Mouse (Mus musculus): ENCODE results near the gene Gpr107. TPM values are rescaled to one million over a fixed set of nuclear protein-coding genes. Genes with fewer than 3 reads are reported as not detected.
"Not testable (repeated sequence)": the region's sequence is repeated elsewhere in the genome, so short reads cannot be mapped to it uniquely, and the experiment has no call there.

Gpr107 gene
- polyA plus RNA-seq, 1 experiment from 2014 or later = 42.2 TPM

GRCm38 (mm10) chr2:31164841-31165455 lies 12.8 kb downstream of the Gpr107 start:
- 48% methylated on average over 5 of the region's 5 CpGs for WGBS

GRCm38 (mm10) chr2:31165529-31165928 lies 13.4 kb downstream of the Gpr107 start:
- Histone ChIP-seq H3K4me3 (replicated peaks; ENCODE audit: low read length) (no peak overlapping the region), H3K27ac (ENCODE audit: low read length) (no peak overlapping the region), H3K4me1 (replicated peaks; ENCODE audit: control insufficient read depth, insufficient read depth, low read length) (no peaks in the 10 kb centered on the region), H3K9ac (replicated peaks; ENCODE audit: low read depth, low read length) (no peak overlapping the region), H3K27me3 (replicated peaks; ENCODE audit: control insufficient read depth, insufficient read depth, low read length) (no peaks in the 10 kb centered on the region), H3K9me3 (ENCODE audit: control insufficient read depth, low read length) (no peaks in the 10 kb centered on the region), H3K36me3 (ENCODE audit: control insufficient read depth, insufficient read depth) (peaks cover 25% of the 10 kb centered on the region), H3K4me2 (ENCODE audit: low read length) (no peak overlapping the region)
- ATAC-seq = no peak
- 92% methylated on average over 4 of the region's 4 CpGs for WGBS

More at GRCm38 (mm10) chr2:31164841-31165455, 12.8 kb downstream of the Gpr107 start:
- H3K4me1 ChIP-seq (replicated peaks; ENCODE audit: control insufficient read depth, insufficient read depth, low read length) = no peaks in the 10 kb centered on the region
- H3K27ac ChIP-seq (ENCODE audit: low read length) = no peak overlapping the region
- no peaks in the 10 kb centered on the region for H3K27me3 ChIP-seq (replicated peaks; ENCODE audit: control insufficient read depth, insufficient read depth, low read length)
- ATAC-seq = no peak
- H3K4me2 ChIP-seq (ENCODE audit: low read length) = no peak overlapping the region
- H3K36me3 ChIP-seq (ENCODE audit: control insufficient read depth, insufficient read depth) = peaks cover 21% of the 10 kb centered on the region
- no peaks in the 10 kb centered on the region for H3K9me3 ChIP-seq (ENCODE audit: control insufficient read depth, low read length)
- no peak overlapping the region for H3K9ac ChIP-seq (replicated peaks; ENCODE audit: low read depth, low read length)
- H3K4me3 ChIP-seq (replicated peaks; ENCODE audit: low read length) = no peak overlapping the region

GRCm38 (mm10) chr2:31167571-31167970 lies 15.5 kb downstream of the Gpr107 start:
- H3K36me3 ChIP-seq (ENCODE audit: control insufficient read depth, insufficient read depth) = peaks cover 37% of the 10 kb centered on the region
- not testable (repeated sequence) for H3K27me3 ChIP-seq (replicated peaks; ENCODE audit: control insufficient read depth, insufficient read depth, low read length); H3K9ac ChIP-seq (replicated peaks; ENCODE audit: low read depth, low read length); H3K4me3 ChIP-seq (replicated peaks; ENCODE audit: low read length); H3K9me3 ChIP-seq (ENCODE audit: control insufficient read depth, low read length); H3K27ac ChIP-seq (ENCODE audit: low read length); H3K4me2 ChIP-seq (ENCODE audit: low read length); H3K4me1 ChIP-seq (replicated peaks; ENCODE audit: control insufficient read depth, insufficient read depth, low read length); ATAC-seq
- 91% methylated on average over 2 of the region's 2 CpGs for WGBS

GRCm38 (mm10) chr2:31169001-31169400 lies 16.9 kb downstream of the Gpr107 start:
- Histone ChIP-seq H3K36me3 (ENCODE audit: control insufficient read depth, insufficient read depth) (peaks cover 40% of the 10 kb centered on the region), H3K4me3 (replicated peaks; ENCODE audit: low read length) (no peak overlapping the region), H3K27me3 (replicated peaks; ENCODE audit: control insufficient read depth, insufficient read depth, low read length) (no peaks in the 10 kb centered on the region), H3K4me2 (ENCODE audit: low read length) (no peak overlapping the region), H3K9me3 (ENCODE audit: control insufficient read depth, low read length) (no peaks in the 10 kb centered on the region), H3K27ac (ENCODE audit: low read length) (no peak overlapping the region), H3K4me1 (replicated peaks; ENCODE audit: control insufficient read depth, insufficient read depth, low read length) (no peaks in the 10 kb centered on the region), H3K9ac (replicated peaks; ENCODE audit: low read depth, low read length) (no peak overlapping the region)
- WGBS = 90% methylated on average over 10 of the region's 10 CpGs
- ATAC-seq = no peak

- WGBS = 90% methylated on average over 6 of the region's 6 CpGs
- H3K36me3 ChIP-seq (ENCODE audit: control insufficient read depth, insufficient read depth) = peaks cover 43% of the 10 kb centered on the region
- no peak overlapping the region for H3K27ac ChIP-seq (ENCODE audit: low read length)
- H3K4me3 ChIP-seq (replicated peaks; ENCODE audit: low read length) = no peak overlapping the region
- H3K4me2 ChIP-seq (ENCODE audit: low read length) = no peak overlapping the region
- H3K9ac ChIP-seq (replicated peaks; ENCODE audit: low read depth, low read length) = no peak overlapping the region
- ATAC-seq = no peak
- H3K4me1 ChIP-seq (replicated peaks; ENCODE audit: control insufficient read depth, insufficient read depth, low read length) = no peaks in the 10 kb centered on the region
- H3K9me3 ChIP-seq (ENCODE audit: control insufficient read depth, low read length) = no peaks in the 10 kb centered on the region
- H3K27me3 ChIP-seq (replicated peaks; ENCODE audit: control insufficient read depth, insufficient read depth, low read length) = no peaks in the 10 kb centered on the region
Observed at GRCm38 (mm10) chr2:31170164-31170563, 18.0 kb downstream of the Gpr107 start.

GRCm38 (mm10) chr2:31172001-31172400 lies 19.9 kb downstream of the Gpr107 start:
- no peak overlapping the region for H3K27ac ChIP-seq (ENCODE audit: low read length)
- H3K9me3 ChIP-seq (ENCODE audit: control insufficient read depth, low read length) = no peaks in the 10 kb centered on the region
- H3K4me3 ChIP-seq (replicated peaks; ENCODE audit: low read length) = no peak overlapping the region
- no peak for ATAC-seq
- 82% methylated on average over 5 of the region's 5 CpGs for WGBS
- no peaks in the 10 kb centered on the region for H3K27me3 ChIP-seq (replicated peaks; ENCODE audit: control insufficient read depth, insufficient read depth, low read length)
- no peak overlapping the region for H3K9ac ChIP-seq (replicated peaks; ENCODE audit: low read depth, low read length)
- no peak overlapping the region for H3K4me2 ChIP-seq (ENCODE audit: low read length)
- no peaks in the 10 kb centered on the region for H3K4me1 ChIP-seq (replicated peaks; ENCODE audit: control insufficient read depth, insufficient read depth, low read length)
- peaks cover 50% of the 10 kb centered on the region for H3K36me3 ChIP-seq (ENCODE audit: control insufficient read depth, insufficient read depth)

- Histone ChIP-seq H3K27ac (ENCODE audit: low read length) (no peak overlapping the region), H3K4me3 (replicated peaks; ENCODE audit: low read length) (no peak overlapping the region), H3K9me3 (ENCODE audit: control insufficient read depth, low read length) (no peaks in the 10 kb centered on the region), H3K4me2 (ENCODE audit: low read length) (no peak overlapping the region), H3K27me3 (replicated peaks; ENCODE audit: control insufficient read depth, insufficient read depth, low read length) (no peaks in the 10 kb centered on the region), H3K4me1 (replicated peaks; ENCODE audit: control insufficient read depth, insufficient read depth, low read length) (no peaks in the 10 kb centered on the region), H3K36me3 (ENCODE audit: control insufficient read depth, insufficient read depth) (peaks cover 55% of the 10 kb centered on the region), H3K9ac (replicated peaks; ENCODE audit: low read depth, low read length) (no peak overlapping the region)
- no peak for ATAC-seq
- WGBS = 91% methylated on average over 5 of the region's 5 CpGs
Observed at GRCm38 (mm10) chr2:31172536-31172935, 20.4 kb downstream of the Gpr107 start.

- ATAC-seq = no peak
- H3K4me3 ChIP-seq (replicated peaks; ENCODE audit: low read length) = no peak overlapping the region
- no peak overlapping the region for H3K9ac ChIP-seq (replicated peaks; ENCODE audit: low read depth, low read length)
- peaks cover 59% of the 10 kb centered on the region for H3K36me3 ChIP-seq (ENCODE audit: control insufficient read depth, insufficient read depth)
- no peaks in the 10 kb centered on the region for H3K27me3 ChIP-seq (replicated peaks; ENCODE audit: control insufficient read depth, insufficient read depth, low read length)
- H3K4me1 ChIP-seq (replicated peaks; ENCODE audit: control insufficient read depth, insufficient read depth, low read length) = no peaks in the 10 kb centered on the region
- 83% methylated on average over 4 of the region's 4 CpGs for WGBS
- H3K27ac ChIP-seq (ENCODE audit: low read length) = no peak overlapping the region
- no peak overlapping the region for H3K4me2 ChIP-seq (ENCODE audit: low read length)
- H3K9me3 ChIP-seq (ENCODE audit: control insufficient read depth, low read length) = no peaks in the 10 kb centered on the region
Observed at GRCm38 (mm10) chr2:31173290-31173689, 21.2 kb downstream of the Gpr107 start.

GRCm38 (mm10) chr2:31178593-31178992 lies 26.5 kb downstream of the Gpr107 start:
- H3K4me3 ChIP-seq (replicated peaks; ENCODE audit: low read length); H3K4me2 ChIP-seq (ENCODE audit: low read length); H3K27me3 ChIP-seq (replicated peaks; ENCODE audit: control insufficient read depth, insufficient read depth, low read length); H3K4me1 ChIP-seq (replicated peaks; ENCODE audit: control insufficient read depth, insufficient read depth, low read length); H3K9ac ChIP-seq (replicated peaks; ENCODE audit: low read depth, low read length); H3K27ac ChIP-seq (ENCODE audit: low read length); H3K9me3 ChIP-seq (ENCODE audit: control insufficient read depth, low read length); ATAC-seq: not testable (repeated sequence)
- peaks cover 24% of the 10 kb centered on the region for H3K36me3 ChIP-seq (ENCODE audit: control insufficient read depth, insufficient read depth)
- 82% methylated on average over 6 of the region's 6 CpGs for WGBS

- Histone ChIP-seq H3K4me3 (replicated peaks; ENCODE audit: low read length) (no peak overlapping the region), H3K9ac (replicated peaks; ENCODE audit: low read depth, low read length) (no peak overlapping the region), H3K27me3 (replicated peaks; ENCODE audit: control insufficient read depth, insufficient read depth, low read length) (no peaks in the 10 kb centered on the region), H3K27ac (ENCODE audit: low read length) (no peak overlapping the region), H3K36me3 (ENCODE audit: control insufficient read depth, insufficient read depth) (peaks cover 24% of the 10 kb centered on the region), H3K4me2 (ENCODE audit: low read length) (no peak overlapping the region), H3K4me1 (replicated peaks; ENCODE audit: control insufficient read depth, insufficient read depth, low read length) (no peaks in the 10 kb centered on the region), H3K9me3 (ENCODE audit: control insufficient read depth, low read length) (no peaks in the 10 kb centered on the region)
- WGBS = 92% methylated on average over 7 of the region's 7 CpGs
- no peak for ATAC-seq
Observed at GRCm38 (mm10) chr2:31179471-31179870, 27.4 kb downstream of the Gpr107 start.
